Mouse (Mus musculus) embryonic fibroblast, embryonic 13.5 days (primary cell): ENCODE measurements at regions not wholly inside any gene's neighbourhood (a gene's known extent, or its start where the extent isn't known, plus 50 kb on each side); places are given as distances from the start of the nearest gene placed in this dataset.

Experiments used
- H3K27ac ChIP-seq: 2 replicates; pipeline ENCODE4 v1.5.1; 2012; ENCODE audit warnings: low read length, control low read depth, inconsistent platforms; ENCODE audit not compliant: insufficient read depth
- H3K4me1 ChIP-seq: 2 replicates; pipeline ENCODE4 v1.6.1; 2011; ENCODE audit warnings: low read length; ENCODE audit not compliant: control insufficient read depth, insufficient read depth
- H3K4me3 ChIP-seq: 2 replicates; pipeline ENCODE4 v1.5.1; 2011; ENCODE audit warnings: mild to moderate bottlenecking, control low read depth, low read length; ENCODE audit not compliant: insufficient read depth
- CTCF ChIP-seq: IDR thresholded peaks from 2 replicates; pipeline ENCODE4 v1.5.1; 2011; ENCODE audit warnings: mild to moderate bottlenecking, control low read depth, low read length, moderate library complexity, borderline replicate concordance; ENCODE audit not compliant: insufficient read depth
- POLR2A ChIP-seq: IDR thresholded peaks from 2 replicates; pipeline ENCODE4 v1.6.1; 2011; ENCODE audit warnings: low read depth, mild to moderate bottlenecking, control low read depth, low read length, moderate library complexity

DNA sequence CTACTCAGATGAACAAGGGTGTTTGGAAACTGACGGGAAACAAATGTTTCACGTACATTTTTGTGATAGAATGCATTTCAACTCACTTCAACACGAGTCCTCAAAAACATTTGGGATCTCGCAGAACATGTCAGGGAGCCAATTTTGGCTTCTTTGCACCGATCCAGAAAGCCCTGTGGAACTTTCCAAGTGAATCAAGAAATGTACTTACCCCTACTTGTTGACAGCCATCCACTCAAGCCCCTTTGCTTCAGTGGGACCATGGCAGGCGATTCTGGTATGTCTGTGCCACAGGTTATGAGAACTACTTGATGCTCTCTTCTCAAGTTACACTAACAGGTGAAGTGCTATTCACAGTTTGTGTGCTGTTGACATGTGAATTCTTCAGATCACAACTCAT, 381.6 kb downstream of the Tmem182 start:
- no peak overlapping the region for H3K27ac ChIP-seq
- no peak for TF ChIP-seq POLR2A
- TF ChIP-seq CTCF = no peak
- H3K4me3 ChIP-seq = no peak overlapping the region
- no peaks in the 10 kb centered on the region for H3K4me1 ChIP-seq

DNA sequence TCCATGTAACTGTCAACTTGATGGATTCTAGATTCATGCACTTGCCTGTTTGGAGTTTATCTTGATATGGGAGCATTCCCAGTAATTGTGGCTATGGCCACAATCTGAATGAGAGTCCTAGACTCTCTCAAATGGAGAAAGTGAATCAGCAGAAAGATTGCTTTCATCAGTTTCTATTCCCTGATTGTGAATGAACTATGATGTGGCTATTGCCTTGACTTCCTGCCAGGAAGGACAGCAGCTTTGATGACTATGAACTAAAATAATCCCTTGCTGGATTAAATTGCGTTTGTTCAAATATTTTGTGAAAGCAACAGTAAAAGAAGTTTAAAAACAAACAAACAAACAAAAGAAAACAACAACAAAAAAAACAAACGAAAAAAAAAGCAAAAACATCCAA, 407.5 kb downstream of the Tmem182 start:
- Histone ChIP-seq H3K27ac (no peak overlapping the region), H3K4me1 (no peaks in the 10 kb centered on the region), H3K4me3 (no peak overlapping the region)
- TF ChIP-seq POLR2A = no peak
- TF ChIP-seq CTCF = no peak

DNA sequence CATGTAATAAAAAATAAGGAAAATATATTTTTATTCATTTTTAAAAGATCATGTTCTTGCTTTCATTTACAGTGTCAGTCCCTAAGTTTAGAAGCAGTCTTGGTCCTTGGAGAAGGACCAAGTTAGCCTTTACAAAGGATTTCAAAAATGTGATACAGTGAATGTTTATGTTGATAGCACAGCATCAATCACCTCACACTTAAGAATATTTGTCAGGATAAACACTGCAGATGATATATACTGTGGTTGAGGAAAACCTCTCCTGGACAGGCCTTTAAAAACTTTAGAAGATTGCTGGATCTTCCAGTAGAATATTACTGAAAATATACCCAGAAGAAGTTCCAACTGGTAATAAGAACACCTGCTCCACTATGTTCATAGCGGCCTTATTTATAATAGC, 420.4 kb downstream of the Tmem182 start:
- Histone ChIP-seq H3K4me3 (no peak overlapping the region), H3K27ac (no peak overlapping the region), H3K4me1 (no peaks in the 10 kb centered on the region)
- TF ChIP-seq POLR2A (no peak), CTCF (no peak)

DNA sequence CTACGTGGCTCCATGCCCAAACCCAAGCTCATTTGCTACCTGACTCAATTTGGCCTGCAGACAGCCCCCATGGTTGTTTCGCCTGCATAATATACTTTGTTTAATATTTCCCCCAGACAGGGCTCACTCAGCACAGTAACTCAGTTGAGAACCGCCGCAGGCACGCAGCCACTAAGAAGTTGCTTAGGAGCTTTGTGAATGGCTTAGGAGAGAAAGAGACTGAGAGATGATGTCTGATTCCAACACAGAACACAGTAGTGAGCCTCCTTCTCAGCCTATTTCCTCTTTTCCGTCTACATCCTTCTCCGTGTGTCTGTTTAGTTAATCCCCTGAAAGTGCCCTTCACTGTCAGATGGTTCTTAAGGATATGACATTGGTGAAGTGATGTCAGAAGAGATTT, 429.9 kb downstream of the Tmem182 start:
- Histone ChIP-seq H3K4me3 (no peak overlapping the region), H3K4me1 (no peaks in the 10 kb centered on the region), H3K27ac (no peak overlapping the region)
- TF ChIP-seq POLR2A (no peak), CTCF (no peak)

DNA sequence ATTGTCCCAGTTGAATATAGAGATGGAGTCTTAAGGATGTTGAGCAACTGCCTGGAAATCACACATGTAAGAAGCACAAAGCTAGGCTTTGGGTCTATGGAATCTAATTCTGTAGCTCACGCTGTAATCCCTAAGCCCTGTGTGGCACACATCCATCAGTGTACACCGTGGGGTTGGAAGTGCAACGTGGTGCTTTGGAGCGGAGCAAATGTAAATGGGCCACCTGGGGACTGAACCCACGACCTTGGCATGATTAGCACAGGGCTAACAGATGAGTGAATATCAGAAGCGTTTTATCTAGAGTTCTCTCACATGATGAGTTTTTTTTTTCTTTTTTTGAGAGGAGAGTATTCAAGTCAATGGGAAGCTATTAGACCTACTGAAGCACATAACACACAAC, 437.6 kb downstream of the Tmem182 start:
- no peak for TF ChIP-seq POLR2A
- no peak for TF ChIP-seq CTCF
- Histone ChIP-seq H3K4me1 (no peaks in the 10 kb centered on the region), H3K4me3 (no peak overlapping the region), H3K27ac (no peak overlapping the region)

DNA sequence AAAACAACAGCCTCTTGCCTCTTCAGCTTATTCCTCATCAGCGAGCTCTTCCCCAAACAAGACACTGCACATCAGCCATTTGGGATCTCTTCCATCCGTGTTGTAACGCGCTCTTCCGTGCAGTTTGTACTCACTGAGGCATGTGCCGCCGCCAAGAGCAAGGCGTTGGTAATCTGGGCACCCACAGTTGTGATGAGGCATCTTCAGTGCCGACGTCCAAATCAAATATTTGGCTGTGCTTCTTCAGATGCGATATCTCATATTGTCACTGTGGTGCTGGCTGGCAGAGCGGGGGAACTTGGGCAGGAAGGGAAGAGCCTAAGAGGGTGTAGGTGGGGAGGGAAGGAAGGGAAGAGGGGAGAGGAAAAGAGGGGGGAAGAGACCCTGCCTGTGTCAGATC, 439.2 kb downstream of the Tmem182 start:
- TF ChIP-seq POLR2A (no peak), CTCF (no peak)
- H3K27ac ChIP-seq = no peak overlapping the region
- no peak overlapping the region for H3K4me3 ChIP-seq
- H3K4me1 ChIP-seq = no peaks in the 10 kb centered on the region

DNA sequence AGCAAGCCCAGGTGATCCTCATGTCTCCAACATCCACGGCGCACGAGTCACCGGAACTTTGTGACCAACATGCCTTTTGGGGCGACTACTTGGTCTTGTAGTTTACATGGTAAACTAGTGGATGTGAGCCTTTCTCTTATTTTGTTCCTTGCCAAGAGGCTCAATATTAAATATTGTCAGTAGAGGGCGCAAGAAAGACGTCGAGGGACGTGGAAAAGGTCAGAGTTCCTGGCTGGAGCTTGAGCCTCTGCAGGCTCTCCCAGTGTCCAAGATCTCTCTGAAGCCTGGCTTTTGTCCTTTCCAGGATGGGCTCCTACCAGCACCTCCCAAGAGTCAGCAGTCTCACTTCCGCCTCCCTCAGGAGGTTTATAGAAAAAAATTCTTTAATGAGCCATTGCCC, 458.8 kb downstream of the Tmem182 start:
- no peak overlapping the region for H3K4me3 ChIP-seq
- TF ChIP-seq CTCF (no peak), POLR2A (no peak)
- H3K4me1 ChIP-seq = no peaks in the 10 kb centered on the region
- H3K27ac ChIP-seq = no peak overlapping the region

DNA sequence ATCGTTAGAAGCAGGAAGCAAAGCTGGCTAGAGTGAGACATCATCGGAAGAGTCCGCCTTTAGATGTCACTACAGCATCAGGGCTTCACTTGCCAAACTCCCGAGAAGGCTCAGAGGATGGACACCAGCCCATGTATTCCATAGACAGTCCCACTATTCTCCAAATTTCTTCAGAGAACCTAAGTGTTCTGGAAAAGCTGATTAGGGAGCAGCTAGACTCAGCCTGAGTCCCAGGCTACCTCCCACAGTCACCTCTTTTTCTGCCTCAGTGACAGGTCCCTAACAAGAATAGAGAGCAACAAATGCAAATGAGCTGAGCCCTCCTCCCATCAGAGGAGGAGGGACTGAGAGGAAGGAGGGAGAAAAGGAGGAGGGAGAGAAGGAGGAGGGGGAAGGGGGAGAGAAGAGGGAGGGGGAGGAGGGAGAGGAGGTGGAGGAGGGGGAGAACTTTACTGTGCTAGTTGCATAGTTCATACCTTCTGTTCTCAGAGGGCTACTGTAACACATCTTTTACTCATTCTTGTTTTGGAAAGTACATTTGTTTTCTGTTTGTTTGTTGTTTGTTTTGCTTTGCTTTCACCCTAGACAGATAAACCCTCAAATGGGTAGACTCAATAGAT, 465.8 kb downstream of the Tmem182 start:
- no peak overlapping the region for H3K4me3 ChIP-seq
- no peak overlapping the region for H3K27ac ChIP-seq
- TF ChIP-seq POLR2A = no peak
- no peak for TF ChIP-seq CTCF
- no peaks in the 10 kb centered on the region for H3K4me1 ChIP-seq

DNA sequence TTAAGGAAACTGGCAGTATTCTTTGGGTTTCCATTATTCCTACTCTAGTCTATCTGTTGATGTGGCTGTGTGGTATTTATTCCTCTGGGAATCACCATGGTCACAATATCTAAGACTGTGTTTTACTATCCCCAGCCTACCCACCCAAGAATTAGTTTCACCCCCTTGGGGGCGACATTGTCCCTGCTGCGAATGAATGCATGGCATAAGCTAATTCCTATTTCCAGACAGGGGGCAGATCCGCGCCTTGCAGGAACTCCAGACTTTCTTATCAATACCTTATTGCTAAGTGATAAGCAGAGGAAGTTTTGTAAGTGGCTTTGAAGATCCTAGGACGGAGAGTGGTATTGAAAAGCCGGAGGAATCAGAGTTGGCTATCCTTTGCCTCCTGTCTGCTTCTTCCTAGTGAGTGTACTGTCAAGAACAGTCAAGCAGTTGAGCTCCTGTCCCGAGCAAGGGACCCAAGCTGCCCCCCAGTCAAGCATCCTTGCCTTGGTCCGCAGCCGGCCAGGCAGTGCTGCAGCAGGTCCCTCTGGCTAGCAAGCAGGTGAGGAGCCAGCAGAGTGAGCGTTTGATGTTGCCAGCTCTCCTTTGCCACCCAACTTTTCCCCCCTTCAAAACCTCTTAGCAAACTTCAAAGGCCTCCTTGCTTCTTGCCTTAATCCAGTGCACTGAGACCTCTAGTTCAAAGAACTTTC, 469.3 kb downstream of the Tmem182 start:
- Histone ChIP-seq H3K27ac (no peak overlapping the region), H3K4me1 (no peaks in the 10 kb centered on the region), H3K4me3 (no peak overlapping the region)
- TF ChIP-seq POLR2A = no peak
- TF ChIP-seq CTCF = no peak

DNA sequence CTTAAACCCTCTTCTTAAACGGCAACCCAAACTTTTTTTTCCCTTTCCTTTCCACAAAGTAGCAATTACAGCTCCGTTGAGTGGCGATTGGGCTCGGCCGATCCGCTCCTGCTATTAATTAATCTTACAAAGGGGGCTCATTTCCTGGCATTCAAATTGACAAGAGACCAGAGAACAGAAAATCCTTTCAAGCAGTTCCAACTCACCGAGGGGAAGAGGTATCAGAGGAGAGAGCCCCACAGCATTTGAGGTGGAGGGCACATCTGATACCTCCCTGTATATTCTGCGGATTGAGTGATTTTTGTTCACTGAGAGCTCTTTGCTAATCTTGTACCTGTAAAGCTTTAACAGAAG, 469.8 kb downstream of the Tmem182 start:
- TF ChIP-seq CTCF = no peak
- TF ChIP-seq POLR2A = no peak
- Histone ChIP-seq H3K4me1 (no peaks in the 10 kb centered on the region), H3K4me3 (no peak overlapping the region), H3K27ac (no peak overlapping the region)

DNA sequence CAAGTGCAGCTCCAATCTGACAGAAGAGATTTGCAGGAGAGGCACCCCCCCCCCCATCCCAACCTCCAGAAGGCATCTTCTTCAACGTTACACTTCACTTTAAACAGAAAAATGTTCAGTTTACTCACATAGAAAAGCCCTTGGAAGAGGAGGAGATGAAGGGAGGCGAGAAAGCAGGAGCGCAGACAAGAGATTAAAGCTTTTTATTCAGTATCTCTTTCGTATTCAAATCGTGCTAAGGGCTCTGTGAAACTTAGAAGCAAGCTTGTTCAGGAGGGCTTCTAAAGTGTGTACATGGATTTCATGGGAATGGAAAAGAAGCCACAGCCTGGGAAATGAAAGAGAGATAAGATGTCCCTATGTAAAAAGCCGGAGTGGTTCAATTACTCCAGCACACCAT, 470.2 kb downstream of the Tmem182 start:
- Histone ChIP-seq H3K27ac (no peak overlapping the region), H3K4me3 (no peak overlapping the region), H3K4me1 (no peaks in the 10 kb centered on the region)
- TF ChIP-seq CTCF (no peak), POLR2A (no peak)
